Mouse (Mus musculus): ENCODE measurements around the gene Gdpgp1. TPM values are rescaled to one million over a fixed set of nuclear protein-coding genes. Genes with fewer than 3 reads are reported as not detected.

Gene Gdpgp1
- polyA plus RNA-seq, 1 experiment = 5.3 TPM

DNA sequence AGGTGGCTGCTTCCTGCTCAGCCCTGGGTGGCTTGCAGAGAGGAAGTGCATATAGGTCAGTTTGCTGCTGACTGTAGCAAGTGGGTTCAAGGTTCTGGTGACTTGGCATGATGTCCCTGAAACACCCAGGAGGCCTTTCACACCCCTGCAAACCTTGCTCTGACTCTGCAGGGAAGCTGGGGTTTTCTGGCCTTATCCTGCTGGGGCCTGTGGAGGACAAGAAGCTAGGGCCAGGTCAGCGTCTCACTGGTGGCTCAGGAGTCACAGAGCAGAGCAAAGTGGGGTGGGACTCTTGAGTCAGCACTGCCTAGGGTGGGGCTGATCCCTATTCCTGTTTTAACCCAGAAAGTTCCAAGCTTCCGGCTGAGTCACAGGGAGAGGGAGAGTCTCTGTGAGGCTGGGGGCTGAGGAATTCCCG is 25.3 kb upstream of the Gdpgp1 start:
- H3K36me3 ChIP-seq (ENCODE audit: control insufficient read depth, insufficient read depth, low read length) = no peaks in the 10 kb centered on the region
- no peak for TF ChIP-seq CTCF (IDR thresholded peaks at IDR 0.05; ENCODE audit: borderline replicate concordance, control insufficient read depth, extremely low read depth, insufficient read depth, low read length, poor library complexity)
- TF ChIP-seq POLR2A (IDR thresholded peaks at IDR 0.05; ENCODE audit: control insufficient read depth, extremely low read depth, insufficient read depth, low read length, poor library complexity) = no peak
- WGBS = 64% methylated on average over 3 of the region's 3 CpGs
- H3K4me1 ChIP-seq (replicated peaks; ENCODE audit: control insufficient read depth, insufficient read depth, low read length) = peaks cover 80% of the 10 kb centered on the region
- no peak for DNase-seq
- no peak overlapping the region for H3K4me3 ChIP-seq (ENCODE audit: control insufficient read depth, insufficient read depth, low read length)
- no peaks in the 10 kb centered on the region for H3K27me3 ChIP-seq (ENCODE audit: control insufficient read depth, insufficient read depth, low read length)
- no peak overlapping the region; the same call in 1 of the 2 replicates for H3K27ac ChIP-seq (ENCODE audit: control insufficient read depth, insufficient read depth, low read length)

GRCm38 (mm10) chr7:80208026-80208642 is 24.5 kb upstream of the Gdpgp1 start:
- Histone ChIP-seq H3K4me1 (replicated peaks; ENCODE audit: control insufficient read depth, insufficient read depth, low read length) (peaks cover 78% of the 10 kb centered on the region), H3K27ac (ENCODE audit: control insufficient read depth, insufficient read depth, low read length) (no peak overlapping the region), H3K27me3 (ENCODE audit: control insufficient read depth, insufficient read depth, low read length) (no peaks in the 10 kb centered on the region), H3K4me3 (ENCODE audit: control insufficient read depth, insufficient read depth, low read length) (no peak overlapping the region), H3K36me3 (ENCODE audit: control insufficient read depth, insufficient read depth, low read length) (peaks cover under 1% of the 10 kb centered on the region; the same call in 1 of the 2 replicates)
- WGBS = 73% methylated on average over 18 of the region's 18 CpGs
- DNase-seq = no peak
- no peak for TF ChIP-seq CTCF (IDR thresholded peaks at IDR 0.05; ENCODE audit: borderline replicate concordance, control insufficient read depth, extremely low read depth, insufficient read depth, low read length, poor library complexity)
- TF ChIP-seq POLR2A (IDR thresholded peaks at IDR 0.05; ENCODE audit: control insufficient read depth, extremely low read depth, insufficient read depth, low read length, poor library complexity) = no peak

DNA sequence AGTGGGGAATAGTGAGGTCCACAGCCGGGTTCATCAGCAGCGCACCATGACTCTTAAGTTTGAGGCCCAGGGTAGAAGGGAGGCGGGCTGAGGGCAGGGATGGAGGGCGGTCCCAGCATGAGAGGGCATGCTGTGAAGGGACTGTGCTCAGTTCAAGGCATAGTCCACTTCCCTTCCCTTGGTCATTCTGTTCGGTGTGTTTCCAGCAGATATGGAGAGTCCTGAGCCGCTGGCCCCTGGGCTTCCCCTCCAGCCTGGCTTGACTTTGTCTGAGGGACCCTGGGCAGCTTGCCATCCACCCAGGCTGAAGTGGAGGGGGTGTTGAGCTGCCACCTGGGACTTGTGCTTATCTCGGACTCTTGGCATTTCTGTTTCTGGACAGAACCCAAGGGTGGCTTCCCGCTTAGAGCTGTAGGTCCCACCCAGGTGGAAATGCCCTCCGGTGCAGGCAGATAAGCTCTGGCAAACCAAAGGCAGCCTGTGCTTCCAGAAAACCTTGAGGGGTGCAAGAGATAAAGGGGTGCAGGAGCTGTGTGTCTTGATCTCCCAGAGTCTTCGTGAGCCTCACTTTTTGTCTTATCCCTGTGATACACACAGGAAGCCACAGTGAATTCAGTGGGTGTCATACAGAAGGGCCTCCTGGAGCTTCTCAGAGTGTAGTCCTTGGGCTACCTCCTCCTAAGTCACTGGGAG is 23.8 kb upstream of the Gdpgp1 start:
- H3K4me1 ChIP-seq (replicated peaks; ENCODE audit: control insufficient read depth, insufficient read depth, low read length) = peaks cover 70% of the 10 kb centered on the region
- 45% methylated on average over 10 of the region's 10 CpGs for WGBS
- no peak for TF ChIP-seq CTCF (IDR thresholded peaks at IDR 0.05; ENCODE audit: borderline replicate concordance, control insufficient read depth, extremely low read depth, insufficient read depth, low read length, poor library complexity)
- no peak for TF ChIP-seq POLR2A (IDR thresholded peaks at IDR 0.05; ENCODE audit: control insufficient read depth, extremely low read depth, insufficient read depth, low read length, poor library complexity)

GRCm38 (mm10) chr7:80209669-80210068 is 23.0 kb upstream of the Gdpgp1 start:
- Histone ChIP-seq H3K27ac (ENCODE audit: control insufficient read depth, insufficient read depth, low read length) (peak overlapping the region; percentile 52), H3K36me3 (ENCODE audit: control insufficient read depth, insufficient read depth, low read length) (peaks cover 7% of the 10 kb centered on the region; the same call in 1 of the 2 replicates), H3K4me1 (replicated peaks; ENCODE audit: control insufficient read depth, insufficient read depth, low read length) (peaks cover 63% of the 10 kb centered on the region), H3K27me3 (ENCODE audit: control insufficient read depth, insufficient read depth, low read length) (no peaks in the 10 kb centered on the region), H3K4me3 (ENCODE audit: control insufficient read depth, insufficient read depth, low read length) (no peak overlapping the region)
- no peak for TF ChIP-seq CTCF (IDR thresholded peaks at IDR 0.05; ENCODE audit: borderline replicate concordance, control insufficient read depth, extremely low read depth, insufficient read depth, low read length, poor library complexity)
- no peak for TF ChIP-seq POLR2A (IDR thresholded peaks at IDR 0.05; ENCODE audit: control insufficient read depth, extremely low read depth, insufficient read depth, low read length, poor library complexity)
- WGBS = 4% methylated on average over 6 of the region's 6 CpGs
- peak; percentile 74 for DNase-seq

More for the DNA sequence above, 23.8 kb upstream of the Gdpgp1 start:
- no peak for DNase-seq
- H3K4me3 ChIP-seq (ENCODE audit: control insufficient read depth, insufficient read depth, low read length) = no peak overlapping the region
- no peaks in the 10 kb centered on the region for H3K27me3 ChIP-seq (ENCODE audit: control insufficient read depth, insufficient read depth, low read length)
- peak overlapping the region; percentile 52; the same call in 1 of the 2 replicates for H3K27ac ChIP-seq (ENCODE audit: control insufficient read depth, insufficient read depth, low read length)
- H3K36me3 ChIP-seq (ENCODE audit: control insufficient read depth, insufficient read depth, low read length) = peaks cover 7% of the 10 kb centered on the region; the same call in 1 of the 2 replicates

DNA sequence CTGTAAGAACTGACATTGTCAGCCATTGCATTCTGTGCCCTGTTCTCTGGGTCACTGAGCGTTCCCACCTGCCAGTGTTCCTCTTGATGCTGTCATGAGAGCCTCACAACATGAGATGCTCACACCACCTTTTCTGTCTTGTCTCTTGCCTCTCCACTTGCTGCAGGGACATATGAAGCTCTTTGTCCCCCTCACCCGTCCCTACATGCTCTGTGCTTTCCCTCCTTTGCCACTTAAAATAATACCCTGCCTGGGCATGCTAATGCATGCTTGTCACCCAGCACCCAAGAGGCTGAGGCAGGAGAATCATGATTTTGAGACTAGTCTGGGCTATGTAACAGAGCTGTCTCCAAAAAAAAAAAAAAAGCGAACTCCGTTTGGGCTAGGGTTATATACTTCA is 21.7 kb upstream of the Gdpgp1 start:
- WGBS = 92% methylated on average over 4 of the region's 4 CpGs
- Histone ChIP-seq H3K4me3 (ENCODE audit: control insufficient read depth, insufficient read depth, low read length) (no peak overlapping the region), H3K4me1 (replicated peaks; ENCODE audit: control insufficient read depth, insufficient read depth, low read length) (peaks cover 53% of the 10 kb centered on the region), H3K27me3 (ENCODE audit: control insufficient read depth, insufficient read depth, low read length) (no peaks in the 10 kb centered on the region), H3K36me3 (ENCODE audit: control insufficient read depth, insufficient read depth, low read length) (peaks cover 10% of the 10 kb centered on the region; the same call in 1 of the 2 replicates), H3K27ac (ENCODE audit: control insufficient read depth, insufficient read depth, low read length) (no peak overlapping the region)
- no peak for TF ChIP-seq POLR2A (IDR thresholded peaks at IDR 0.05; ENCODE audit: control insufficient read depth, extremely low read depth, insufficient read depth, low read length, poor library complexity)
- TF ChIP-seq CTCF (IDR thresholded peaks at IDR 0.05; ENCODE audit: borderline replicate concordance, control insufficient read depth, extremely low read depth, insufficient read depth, low read length, poor library complexity) = no peak
- no peak for DNase-seq

DNA sequence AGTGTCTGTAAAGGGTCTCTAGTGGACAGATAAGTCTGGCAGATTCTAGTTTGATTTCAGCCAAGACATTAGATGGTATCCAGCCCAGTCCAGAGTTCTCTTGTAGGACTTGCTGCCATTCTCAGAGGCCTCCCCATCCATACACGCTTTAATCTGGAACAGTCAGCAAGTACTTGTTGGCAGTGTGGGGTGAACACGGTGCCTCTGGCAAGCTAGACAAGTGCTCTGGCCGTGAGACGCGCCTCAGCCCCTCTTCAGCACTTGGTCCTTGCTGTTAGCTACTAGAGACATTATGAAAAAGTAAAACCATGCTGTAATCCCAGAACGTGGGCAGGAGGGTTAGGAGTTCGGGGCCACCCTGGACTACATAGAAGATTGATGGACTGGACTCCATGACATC is 19.1 kb upstream of the Gdpgp1 start:
- Histone ChIP-seq H3K27ac (ENCODE audit: control insufficient read depth, insufficient read depth, low read length) (no peak overlapping the region), H3K27me3 (ENCODE audit: control insufficient read depth, insufficient read depth, low read length) (no peaks in the 10 kb centered on the region), H3K4me1 (replicated peaks; ENCODE audit: control insufficient read depth, insufficient read depth, low read length) (peaks cover 27% of the 10 kb centered on the region), H3K4me3 (ENCODE audit: control insufficient read depth, insufficient read depth, low read length) (no peak overlapping the region), H3K36me3 (ENCODE audit: control insufficient read depth, insufficient read depth, low read length) (peaks cover 30% of the 10 kb centered on the region)
- 96% methylated on average over 7 of the region's 7 CpGs for WGBS
- no peak for TF ChIP-seq CTCF (IDR thresholded peaks at IDR 0.05; ENCODE audit: borderline replicate concordance, control insufficient read depth, extremely low read depth, insufficient read depth, low read length, poor library complexity)
- TF ChIP-seq POLR2A (IDR thresholded peaks at IDR 0.05; ENCODE audit: control insufficient read depth, extremely low read depth, insufficient read depth, low read length, poor library complexity) = no peak
- DNase-seq = no peak
